Mouse (Mus musculus): Measurements from ENCODE around the gene Tstd1. TPM values are rescaled to one million over a fixed set of nuclear protein-coding genes. Genes with fewer than 3 reads are reported as not detected.

The Tstd1 gene
- polyA plus RNA-seq (2014; fragmentation: Nextera tagmentation; extraction: Ambion mirVana), result 5.7 and 6.2 TPM in 2 replicates

- Histone ChIP-seq H3K9me3 (ENCODE audit: control insufficient read depth, low read length) (no peaks in the 10 kb centered on the region), H3K4me2 (ENCODE audit: low read length) (no peak within 1 kb of the TSS), H3K4me3 (replicated peaks; ENCODE audit: low read depth, low read length) (no peak within 1 kb of the TSS), H3K4me1 (ENCODE audit: control insufficient read depth, insufficient read depth, low read length) (peaks cover 6% of the 10 kb centered on the region), H3K27me3 (ENCODE audit: control insufficient read depth, insufficient read depth, low read length) (no peaks in the 10 kb centered on the region), H3K36me3 (ENCODE audit: control insufficient read depth, insufficient read depth, low read length) (peaks cover 70% of the 10 kb centered on the region), H3K9ac (replicated peaks; ENCODE audit: low read length) (no peak within 1 kb of the TSS), H3K27ac (replicated peaks; ENCODE audit: low read depth, low read length) (peak within 1 kb of the TSS; percentile 42; the same call in 1 of the 2 replicates)
- ATAC-seq (ENCODE audit: low FRiP score, low TSS enrichment) (no peak), DNase-seq (no peak)
- WGBS, result 89% methylated on average over 5 of the region's 5 CpGs
Measured at GRCm38 (mm10) chr1:171418660-171419059, at the start of gene Tstd1. TSS of gene Tstd1 (plus strand) at chr1:171418872.

DNA sequence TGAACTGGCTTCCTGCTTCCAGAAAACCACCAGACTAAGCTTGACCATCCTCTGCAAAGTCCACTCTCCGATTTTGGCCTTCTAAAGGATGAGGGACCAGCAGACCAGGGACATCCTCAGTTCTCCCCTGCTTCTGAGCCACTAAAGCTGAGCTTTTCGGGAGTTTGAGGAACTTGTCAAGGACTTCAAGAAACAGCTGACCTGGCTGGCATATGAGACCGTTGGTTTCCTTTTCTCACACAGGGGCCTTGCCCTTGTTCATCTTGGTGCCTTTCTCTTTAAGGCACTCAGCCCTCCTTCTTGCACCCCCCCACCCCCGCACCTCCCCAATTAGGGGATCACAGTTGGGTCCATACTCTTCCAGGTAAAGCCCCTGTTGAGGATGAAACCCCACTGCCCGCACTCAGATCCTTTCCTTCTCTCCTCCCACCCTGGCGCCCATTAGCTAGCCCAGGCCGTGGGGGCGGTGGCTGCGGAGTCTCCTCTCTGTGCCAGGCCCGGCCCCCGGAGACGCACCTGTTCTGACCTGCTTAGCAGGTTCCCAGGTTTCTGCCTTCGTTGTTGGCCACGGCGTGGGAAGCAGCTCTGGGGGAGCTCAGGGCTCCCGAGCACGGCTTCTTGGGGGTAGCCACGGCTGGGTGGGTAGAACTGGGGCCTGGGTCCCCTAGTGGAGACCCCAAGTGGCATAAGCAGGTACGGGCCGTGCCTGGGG, 48.7 kb upstream of the Tstd1 start, which contains the start of gene Nectin4:
TSS of gene Nectin4 (plus strand) at position 255 of the 712 bp plus-strand sequence.
- no peaks in the 10 kb centered on the region for H3K4me1 ChIP-seq (ENCODE audit: control insufficient read depth, insufficient read depth, low read length)
- 45% methylated on average over 20 of the region's 20 CpGs for WGBS
- no peaks in the 10 kb centered on the region for H3K36me3 ChIP-seq (ENCODE audit: control insufficient read depth, insufficient read depth, low read length)
- DNase-seq (no peak), ATAC-seq (ENCODE audit: low FRiP score, low TSS enrichment) (no peak)
- no peak within 1 kb of the TSS for H3K4me2 ChIP-seq (ENCODE audit: low read length)
- no peak within 1 kb of the TSS for H3K4me3 ChIP-seq (replicated peaks; ENCODE audit: low read depth, low read length)
- H3K27me3 ChIP-seq (ENCODE audit: control insufficient read depth, insufficient read depth, low read length), result no peaks in the 10 kb centered on the region
- H3K9me3 ChIP-seq (ENCODE audit: control insufficient read depth, low read length), result no peaks in the 10 kb centered on the region
- H3K9ac ChIP-seq (replicated peaks; ENCODE audit: low read length), result no peak within 1 kb of the TSS
- H3K27ac ChIP-seq (replicated peaks; ENCODE audit: low read depth, low read length), result no peak within 1 kb of the TSS

- Histone ChIP-seq H3K4me2 (ENCODE audit: low read length) (no peak overlapping the region), H3K27me3 (ENCODE audit: control insufficient read depth, insufficient read depth, low read length) (no peaks in the 10 kb centered on the region), H3K36me3 (ENCODE audit: control insufficient read depth, insufficient read depth, low read length) (no peaks in the 10 kb centered on the region), H3K27ac (replicated peaks; ENCODE audit: low read depth, low read length) (no peak overlapping the region), H3K4me3 (replicated peaks; ENCODE audit: low read depth, low read length) (no peak overlapping the region), H3K4me1 (ENCODE audit: control insufficient read depth, insufficient read depth, low read length) (no peaks in the 10 kb centered on the region), H3K9ac (replicated peaks; ENCODE audit: low read length) (no peak overlapping the region), H3K9me3 (ENCODE audit: control insufficient read depth, low read length) (no peaks in the 10 kb centered on the region)
- WGBS, result 52% methylated on average over 3 of the region's 3 CpGs
- ATAC-seq (ENCODE audit: low FRiP score, low TSS enrichment), result no peak
- DNase-seq, result no peak
Measured at GRCm38 (mm10) chr1:171372880-171373279, 45.8 kb upstream of the Tstd1 start.

GRCm38 (mm10) chr1:171373946-171374345, 44.7 kb upstream of the Tstd1 start:
- no peak overlapping the region for H3K27ac ChIP-seq (replicated peaks; ENCODE audit: low read depth, low read length)
- H3K9ac ChIP-seq (replicated peaks; ENCODE audit: low read length), result no peak overlapping the region
- H3K4me3 ChIP-seq (replicated peaks; ENCODE audit: low read depth, low read length), result no peak overlapping the region
- ATAC-seq (ENCODE audit: low FRiP score, low TSS enrichment) (no peak), DNase-seq (no peak)
- H3K9me3 ChIP-seq (ENCODE audit: control insufficient read depth, low read length), result no peaks in the 10 kb centered on the region
- H3K4me2 ChIP-seq (ENCODE audit: low read length), result no peak overlapping the region
- WGBS, result 0% methylated on average over 3 of the region's 4 CpGs
- H3K4me1 ChIP-seq (ENCODE audit: control insufficient read depth, insufficient read depth, low read length), result no peaks in the 10 kb centered on the region
- no peaks in the 10 kb centered on the region for H3K27me3 ChIP-seq (ENCODE audit: control insufficient read depth, insufficient read depth, low read length)
- H3K36me3 ChIP-seq (ENCODE audit: control insufficient read depth, insufficient read depth, low read length), result no peaks in the 10 kb centered on the region

DNA sequence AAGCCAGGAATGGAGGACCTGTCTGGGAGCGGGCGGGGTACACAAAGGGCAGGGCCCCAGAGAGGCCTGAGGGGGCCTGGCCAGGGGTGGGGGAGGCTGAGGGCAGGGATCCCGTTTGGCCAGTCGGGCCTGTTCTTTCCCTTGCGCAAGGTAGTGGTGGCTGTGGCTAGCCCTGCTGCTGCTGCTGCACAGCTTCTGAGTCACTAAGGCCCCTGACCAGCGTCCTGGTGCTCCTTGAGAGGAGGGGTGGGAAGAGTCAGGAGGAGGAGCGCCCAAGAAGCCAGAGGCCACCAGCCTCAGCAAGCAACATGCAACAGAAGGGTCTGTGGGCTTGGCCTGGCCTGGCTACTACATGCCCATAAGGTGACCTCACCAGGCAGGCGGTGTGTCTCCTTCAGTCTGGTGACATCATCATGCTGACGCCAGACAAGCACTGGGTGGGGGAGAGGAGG, 43.0 kb upstream of the Tstd1 start:
- DNase-seq, result no peak
- Histone ChIP-seq H3K27me3 (ENCODE audit: control insufficient read depth, insufficient read depth, low read length) (no peaks in the 10 kb centered on the region), H3K4me2 (ENCODE audit: low read length) (no peak overlapping the region), H3K9ac (replicated peaks; ENCODE audit: low read length) (no peak overlapping the region), H3K4me1 (ENCODE audit: control insufficient read depth, insufficient read depth, low read length) (peaks cover 7% of the 10 kb centered on the region), H3K4me3 (replicated peaks; ENCODE audit: low read depth, low read length) (no peak overlapping the region), H3K36me3 (ENCODE audit: control insufficient read depth, insufficient read depth, low read length) (no peaks in the 10 kb centered on the region), H3K27ac (replicated peaks; ENCODE audit: low read depth, low read length) (no peak overlapping the region), H3K9me3 (ENCODE audit: control insufficient read depth, low read length) (no peaks in the 10 kb centered on the region)
- 51% methylated on average over 9 of the region's 9 CpGs for WGBS
- no peak for ATAC-seq (ENCODE audit: low FRiP score, low TSS enrichment)

- no peaks in the 10 kb centered on the region for H3K9me3 ChIP-seq (ENCODE audit: control insufficient read depth, low read length)
- H3K9ac ChIP-seq (replicated peaks; ENCODE audit: low read length), result no peak overlapping the region
- ATAC-seq (ENCODE audit: low FRiP score, low TSS enrichment) (no peak), DNase-seq (no peak)
- H3K4me2 ChIP-seq (ENCODE audit: low read length), result no peak overlapping the region
- H3K27me3 ChIP-seq (ENCODE audit: control insufficient read depth, insufficient read depth, low read length), result no peaks in the 10 kb centered on the region
- no peak overlapping the region for H3K4me3 ChIP-seq (replicated peaks; ENCODE audit: low read depth, low read length)
- no peak overlapping the region for H3K27ac ChIP-seq (replicated peaks; ENCODE audit: low read depth, low read length)
- H3K4me1 ChIP-seq (ENCODE audit: control insufficient read depth, insufficient read depth, low read length), result peaks cover 7% of the 10 kb centered on the region
- WGBS, result 88% methylated on average over 6 of the region's 6 CpGs
- H3K36me3 ChIP-seq (ENCODE audit: control insufficient read depth, insufficient read depth, low read length), result no peaks in the 10 kb centered on the region
Measured at GRCm38 (mm10) chr1:171378298-171378697, 40.4 kb upstream of the Tstd1 start.

DNA sequence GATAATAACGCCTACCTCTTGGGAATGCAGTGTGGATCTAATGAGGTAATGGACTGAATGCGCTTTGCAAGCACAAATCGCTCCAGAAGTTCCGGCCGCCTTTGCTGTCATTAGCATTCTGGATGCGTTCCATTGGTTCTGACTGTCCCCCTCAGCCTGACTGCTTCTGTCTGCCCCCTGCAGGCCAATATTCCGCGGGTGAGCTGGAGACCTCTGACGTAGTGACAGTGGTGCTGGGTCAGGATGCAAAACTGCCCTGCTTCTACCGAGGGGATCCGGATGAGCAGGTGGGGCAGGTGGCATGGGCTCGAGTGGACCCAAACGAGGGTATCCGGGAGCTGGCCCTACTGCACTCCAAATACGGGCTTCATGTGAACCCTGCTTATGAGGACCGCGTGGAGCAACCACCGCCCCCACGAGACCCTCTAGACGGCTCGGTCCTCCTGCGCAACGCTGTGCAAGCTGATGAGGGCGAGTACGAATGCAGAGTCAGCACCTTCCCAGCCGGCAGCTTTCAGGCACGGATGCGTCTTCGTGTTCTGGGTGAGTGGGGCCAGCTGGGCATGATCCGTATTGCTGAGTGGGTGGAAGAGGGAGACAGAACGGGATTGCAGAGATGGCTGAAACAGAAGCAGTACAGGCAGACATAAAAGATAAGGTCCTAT, 38.6 kb upstream of the Tstd1 start:
- Histone ChIP-seq H3K36me3 (ENCODE audit: control insufficient read depth, insufficient read depth, low read length) (no peaks in the 10 kb centered on the region), H3K4me2 (ENCODE audit: low read length) (peak overlapping the region; percentile 58), H3K4me3 (replicated peaks; ENCODE audit: low read depth, low read length) (peak overlapping the region; percentile 36), H3K27me3 (ENCODE audit: control insufficient read depth, insufficient read depth, low read length) (no peaks in the 10 kb centered on the region), H3K4me1 (ENCODE audit: control insufficient read depth, insufficient read depth, low read length) (peaks cover 7% of the 10 kb centered on the region), H3K9me3 (ENCODE audit: control insufficient read depth, low read length) (no peaks in the 10 kb centered on the region), H3K9ac (replicated peaks; ENCODE audit: low read length) (peak overlapping the region; percentile 9; the same call in 1 of the 2 replicates), H3K27ac (replicated peaks; ENCODE audit: low read depth, low read length) (no peak overlapping the region)
- DNase-seq, result peak; percentile 90
- peak; percentile 64; the same call in 1 of the 2 replicates for ATAC-seq (ENCODE audit: low FRiP score, low TSS enrichment)
- WGBS, result 3% methylated on average over 31 of the region's 31 CpGs

DNA sequence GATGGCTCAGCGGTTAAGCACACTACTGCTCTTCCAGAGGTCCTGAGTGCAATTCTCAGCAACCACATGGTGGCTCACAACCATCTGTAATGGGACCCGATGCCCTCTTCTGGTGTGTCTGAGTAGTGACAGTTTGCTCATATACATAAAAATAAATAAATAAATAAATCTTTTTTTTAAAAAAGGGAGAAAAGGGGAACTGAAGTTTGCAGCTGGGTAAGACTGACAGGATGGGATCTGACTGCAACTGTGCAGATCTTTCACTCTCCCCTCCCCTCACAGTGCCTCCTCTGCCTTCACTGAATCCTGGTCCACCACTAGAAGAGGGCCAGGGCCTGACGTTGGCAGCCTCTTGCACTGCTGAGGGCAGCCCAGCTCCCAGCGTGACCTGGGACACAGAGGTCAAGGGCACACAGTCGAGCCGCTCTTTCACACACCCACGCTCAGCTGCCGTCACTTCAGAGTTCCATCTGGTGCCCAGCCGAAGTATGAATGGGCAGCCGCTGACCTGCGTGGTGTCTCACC, 36.5 kb upstream of the Tstd1 start:
- DNase-seq (no peak), ATAC-seq (ENCODE audit: low FRiP score, low TSS enrichment) (no peak)
- WGBS, result 90% methylated on average over 11 of the region's 11 CpGs

More for the DNA sequence above, 36.5 kb upstream of the Tstd1 start:
- Histone ChIP-seq H3K27me3 (ENCODE audit: control insufficient read depth, insufficient read depth, low read length) (no peaks in the 10 kb centered on the region), H3K4me1 (ENCODE audit: control insufficient read depth, insufficient read depth, low read length) (peaks cover 7% of the 10 kb centered on the region), H3K4me2 (ENCODE audit: low read length) (no peak overlapping the region), H3K36me3 (ENCODE audit: control insufficient read depth, insufficient read depth, low read length) (no peaks in the 10 kb centered on the region), H3K9ac (replicated peaks; ENCODE audit: low read length) (no peak overlapping the region), H3K9me3 (ENCODE audit: control insufficient read depth, low read length) (no peaks in the 10 kb centered on the region), H3K4me3 (replicated peaks; ENCODE audit: low read depth, low read length) (no peak overlapping the region), H3K27ac (replicated peaks; ENCODE audit: low read depth, low read length) (no peak overlapping the region)

Measured in midbrain, embryonic 14.5 days (tissue).